Mouse (Mus musculus) gastrocnemius, postnatal 36 days (tissue): ENCODE results near the gene Akp3. TPM values are rescaled to one million over a fixed set of nuclear protein-coding genes. Genes with fewer than 3 reads are reported as not detected.

Source experiments
- DNase-seq, 2 experiments: peaks; one replicate each; pipeline ENCODE4 v3.0.0; 2022
- intact Hi-C: fragments of 180-260 bp; cut with DNase I; formaldehyde crosslinking; loops from one replicate; pipeline ENCODE4 v1.15.1; 2025
- total RNA-seq, 2 experiments: library from RNA; stranded (reverse); gene quantifications; 2 replicates each; pipeline ENCODE4 v1.2.3; 2021

Gene Akp3
- total RNA-seq, 2 experiments from 2014 or later = not detected

- no peak for DNase-seq
- intact Hi-C loops = no loop called here
Observed at GRCm38 (mm10) chr1:87153776-87154500, 29.2 kb downstream of the Akp3 start.

- intact Hi-C loops = no loop called here
- DNase-seq = no peak
Observed at GRCm38 (mm10) chr1:87154501-87155120, 29.8 kb downstream of the Akp3 start.

GRCm38 (mm10) chr1:87155531-87156198, 30.9 kb downstream of the Akp3 start:
- no peak for DNase-seq
- intact Hi-C loops = no loop called here

DNA sequence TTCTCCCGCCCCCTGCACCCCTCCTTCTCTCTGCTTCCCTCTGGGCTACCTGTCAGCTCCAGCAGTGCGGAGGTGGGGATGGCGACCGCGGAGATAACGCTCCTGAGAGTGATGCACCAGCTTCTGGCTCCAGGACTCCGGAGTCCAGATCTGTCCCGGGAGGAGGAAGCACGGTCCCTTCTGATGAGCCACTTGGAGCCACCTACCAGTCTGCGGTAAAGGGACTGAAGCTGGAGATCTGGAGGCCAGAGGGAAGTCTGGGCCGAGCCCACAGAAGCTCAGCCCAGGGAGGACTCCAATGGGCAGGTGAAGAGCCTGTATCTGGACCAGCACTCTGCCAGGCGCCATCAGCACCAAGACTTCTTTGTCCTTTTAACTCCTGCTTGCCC, 31.4 kb downstream of the Akp3 start, which contains the start of gene Ecel1:
Ecel1 (minus strand) TSS at position 323 of the 389 bp plus-strand sequence.
- intact Hi-C loops = no loop called here
- DNase-seq = no peak

DNA sequence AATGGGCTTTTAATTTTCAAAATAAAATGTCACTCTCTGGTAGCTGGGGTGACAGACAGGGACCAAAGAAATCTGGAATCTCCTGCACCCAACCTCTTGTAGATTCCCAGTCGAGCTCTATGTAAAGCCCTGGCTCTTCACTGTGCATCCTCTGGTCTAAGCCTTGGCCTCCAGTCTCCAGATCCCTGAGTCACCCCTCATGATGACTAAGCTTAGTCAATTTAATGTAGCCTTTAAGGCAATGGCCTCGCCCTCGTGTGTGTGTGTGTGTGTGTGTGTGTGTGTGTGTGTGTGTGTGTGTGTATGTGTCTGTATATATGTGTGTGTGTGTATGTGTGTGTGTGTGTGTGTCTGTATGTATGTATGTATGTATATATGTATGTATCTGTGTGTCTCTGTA, 34.6 kb downstream of the Akp3 start:
- DNase-seq = no peak
- intact Hi-C loops = no loop called here

GRCm38 (mm10) chr1:87164164-87164795, 39.5 kb downstream of the Akp3 start:
- intact Hi-C loops = no loop called here

GRCm38 (mm10) chr1:87164796-87165184, 40.0 kb downstream of the Akp3 start:
- intact Hi-C loops = no loop called here
- DNase-seq = no peak

More at GRCm38 (mm10) chr1:87164164-87164795, 39.5 kb downstream of the Akp3 start:
- DNase-seq = no peak

GRCm38 (mm10) chr1:87170458-87170857, 45.7 kb downstream of the Akp3 start:
- intact Hi-C loops = no loop called here

DNA sequence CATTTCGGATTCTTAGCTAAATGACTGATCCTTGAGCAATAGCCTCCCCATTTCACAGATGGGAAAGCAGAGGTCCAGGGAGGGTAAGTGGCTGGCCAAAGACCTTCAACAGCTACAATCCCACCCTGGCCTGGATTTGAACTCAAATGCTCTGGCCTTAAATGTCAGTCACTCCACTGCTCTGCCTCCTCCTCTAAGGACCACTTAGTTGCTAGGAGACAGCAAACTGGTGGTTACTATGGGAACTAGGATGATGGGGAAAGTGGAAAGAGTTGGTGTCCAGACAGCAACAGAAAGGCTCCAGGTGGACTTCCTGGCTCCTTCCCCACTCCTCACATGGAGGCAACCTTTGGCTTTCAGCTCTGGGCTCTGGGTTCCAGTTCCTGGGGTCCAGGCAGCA, 46.5 kb downstream of the Akp3 start:
- DNase-seq = no peak
- intact Hi-C loops = no loop called here

More at GRCm38 (mm10) chr1:87170458-87170857, 45.7 kb downstream of the Akp3 start:
- no peak for DNase-seq

DNA sequence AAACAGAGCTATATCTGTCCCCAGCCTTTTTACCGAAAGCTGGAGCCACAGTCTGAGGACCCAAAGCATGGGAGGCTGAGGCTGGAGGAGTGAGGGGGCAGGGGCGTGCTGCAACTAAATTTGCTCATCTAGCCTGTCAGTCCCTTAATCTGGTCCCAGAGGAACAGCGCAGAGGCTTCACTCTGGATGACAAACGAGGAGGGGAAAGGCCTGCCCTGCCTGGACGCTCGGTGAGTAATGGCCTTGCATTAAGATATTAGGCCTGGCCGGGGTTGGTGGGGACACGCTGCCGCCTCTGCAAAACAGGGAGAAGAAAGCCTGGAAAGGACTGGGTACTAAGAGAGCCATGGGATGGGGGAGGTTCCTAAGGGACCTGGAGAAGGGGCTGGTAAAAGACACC, 47.5 kb downstream of the Akp3 start:
- intact Hi-C loops = no loop called here
- DNase-seq = no peak

DNA sequence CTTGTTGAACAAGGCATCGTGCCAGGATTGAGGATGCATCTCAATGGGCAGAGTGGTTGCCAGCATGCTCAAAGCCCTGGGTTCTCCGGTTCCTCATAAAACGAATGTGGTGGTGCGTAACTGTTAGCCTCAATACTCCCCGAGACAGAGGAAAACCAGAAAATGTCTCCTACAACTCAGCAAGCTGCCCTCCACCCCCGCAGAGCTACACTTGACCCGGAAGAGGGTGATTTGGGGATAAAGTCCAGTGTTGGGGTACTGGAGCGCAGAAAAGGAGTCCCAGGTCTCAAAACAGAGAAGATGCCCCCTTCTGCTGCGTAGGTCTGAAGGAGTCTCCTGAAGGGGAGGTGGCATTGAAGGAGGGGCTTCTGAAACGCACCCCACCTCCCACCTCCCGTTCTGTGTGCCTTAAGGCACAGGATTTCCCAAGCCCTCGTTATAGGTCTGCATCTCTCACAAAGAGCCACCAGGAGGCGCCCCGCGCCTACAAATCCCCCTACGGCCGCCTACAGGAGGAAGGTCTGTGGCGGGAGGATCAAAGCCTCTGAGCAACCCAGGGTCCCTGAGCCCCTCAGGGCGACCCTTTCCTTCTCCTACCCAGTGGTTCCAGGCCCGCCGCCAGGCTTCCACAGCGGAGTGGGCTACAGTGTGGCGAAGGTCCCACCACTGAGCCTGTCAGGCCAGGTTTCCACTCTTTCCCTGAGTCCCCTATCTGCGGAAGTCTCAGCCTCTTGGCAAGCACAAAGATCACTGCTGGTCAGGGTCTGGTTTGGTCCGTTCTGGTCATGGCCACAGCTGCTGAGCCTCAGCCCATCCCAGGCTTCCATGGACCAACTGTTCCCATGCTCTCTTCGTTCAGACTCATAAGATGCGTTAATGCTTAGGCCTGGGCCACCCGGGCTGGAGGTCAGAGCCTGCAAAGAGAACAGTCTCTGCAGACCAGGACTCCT, 49.5 kb downstream of the Akp3 start:
- intact Hi-C loops = no loop called here

DNA sequence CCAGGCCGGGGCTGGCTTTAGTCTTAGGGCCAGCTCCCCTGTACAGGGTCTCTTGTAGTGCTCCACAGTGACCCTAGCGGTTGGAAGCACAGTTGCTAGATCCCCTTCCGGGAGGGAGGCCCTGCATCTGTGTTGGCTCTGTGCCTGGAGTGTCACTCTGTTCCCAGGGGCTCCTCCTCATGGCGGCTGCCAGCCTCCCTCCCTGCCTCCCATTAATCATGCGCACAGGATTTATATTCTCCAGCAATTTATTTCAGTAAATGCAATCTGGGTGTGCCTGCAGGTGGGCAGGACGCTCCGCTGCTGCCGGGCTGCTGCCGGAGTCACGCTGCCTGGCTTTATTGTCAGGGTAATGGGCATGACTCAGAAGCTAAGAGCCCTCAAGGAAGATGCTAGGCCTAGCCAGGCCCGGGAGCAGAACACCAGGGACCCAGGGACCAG, 51.1 kb downstream of the Akp3 start:
- intact Hi-C loops = no loop called here
- DNase-seq = no peak

More for the DNA sequence above, 49.5 kb downstream of the Akp3 start:
- DNase-seq = peak in 1 of 2 experiments; percentile 62

Other genes starting within 250 kb of the Akp3 start
- not detected for gene Alppl2, start 35.0 kb upstream of the Akp3 start, total RNA-seq
- not detected for gene Alpi, start 23.4 kb upstream of the Akp3 start, total RNA-seq
- not detected for gene Ecel1, start 31.5 kb downstream of the Akp3 start, total RNA-seq
- not detected for gene Prss56, start 58.3 kb downstream of the Akp3 start, total RNA-seq
- 1 to 10 TPM; 1.9 to 2.6 TPM for gene Chrnd, start 65.6 kb downstream of the Akp3 start, total RNA-seq
- under 1 TPM in 1 of 2 experiments, not detected in 1; 0.52 TPM for gene Chrng, start 79.7 kb downstream of the Akp3 start, total RNA-seq
- gene Eif4e2, start 88.9 kb downstream of the Akp3 start, total RNA-seq = 10 to 100 TPM; 47.3 to 50.0 TPM
- gene Efhd1, start 139.4 kb downstream of the Akp3 start, total RNA-seq = 1 to 10 TPM; 4.1 to 4.7 TPM
- 10 to 100 TPM; 28.7 to 36.9 TPM for gene Gigyf2, start 202.0 kb downstream of the Akp3 start, total RNA-seq